ENCODE assay signal across 8 mouse cellular contexts in the genomic region with DNA sequence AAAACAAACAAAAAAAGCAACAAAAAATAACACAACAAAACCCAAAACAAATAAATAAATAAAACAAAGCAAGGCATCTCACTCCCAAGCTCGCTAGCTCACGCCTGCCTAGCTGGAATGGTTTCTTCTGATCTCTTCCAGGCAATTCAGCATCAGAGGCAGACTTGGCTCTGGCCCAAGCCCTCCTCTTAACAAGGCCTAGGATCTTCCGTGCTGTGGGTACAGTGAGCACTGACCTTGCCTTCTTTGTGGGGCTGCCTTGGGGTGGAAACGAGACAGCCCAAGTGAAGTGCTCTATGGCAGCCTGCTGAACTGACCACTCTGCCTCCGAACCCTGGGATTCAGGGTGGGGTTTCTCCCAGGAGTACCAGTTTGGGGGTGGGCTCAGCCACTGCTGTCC. TPM values are rescaled to one million over a fixed set of nuclear protein-coding genes. Genes with fewer than 3 reads are reported as not detected.
DNase-seq lines count a peak whose midpoint lies in the region; ATAC-seq and TF ChIP-seq lines count a peak whose summit lies in the region.
"Had no signal": no experiment of that assay in that cellular context is flagged by ENCODE, and none has a peak within 500 bp of the region (broad histone marks: within the 10 kb centered on the region; RNA-seq: fewer than 3 reads in every experiment).

No protein-coding gene starts in this region.

- no peaks in the 10 kb centered on the region for H3K27me3 ChIP-seq in intestine, postnatal 0 days (replicated peaks; ENCODE audit: control insufficient read depth, insufficient read depth, low read length)
- no peaks in the 10 kb centered on the region for H3K27me3 ChIP-seq in neural tube, embryonic 15.5 days (replicated peaks)

- H3K4me1 ChIP-seq in intestine, postnatal 0 days (replicated peaks; ENCODE audit: control insufficient read depth, insufficient read depth, low read length): no peaks in the 10 kb centered on the region; the same call in 1 of the 2 replicates
- H3K4me1 ChIP-seq in neural tube, embryonic 15.5 days: peaks cover 67% of the 10 kb centered on the region

- WGBS in intestine, postnatal 0 days: 45% methylated on average over 5 of the region's 5 CpGs
- WGBS in neural tube, embryonic 15.5 days: 9% methylated on average over 5 of the region's 5 CpGs

- TF ChIP-seq CTCF in intestine, postnatal 0 days (IDR thresholded peaks at IDR 0.05; ENCODE audit: low read depth): no peak

- intact Hi-C loops in gastrocnemius, postnatal 14 days (cut with DNase I; ENCODE audit: low total_unique reads): no loop called here
- intact Hi-C loops in left cerebral cortex, postnatal 4 days (cut with DNase I): no loop called here

- peak; percentile 79 for DNase-seq in adrenal gland, adult 8-10 months
- DNase-seq in cerebellum, postnatal 25 days: peak; percentile 49 to 75
- peak; percentile 80 for DNase-seq in gastrocnemius, postnatal 14 days
- DNase-seq in left cerebral cortex, postnatal 4 days: peak; percentile 92
- DNase-seq in thymus, postnatal 14 days: no peak

- no peak for ATAC-seq in intestine, postnatal 0 days
- ATAC-seq in neural tube, embryonic 15.5 days (ENCODE audit: low FRiP score): peak; percentile 43

- H3K4me2 ChIP-seq in intestine, postnatal 0 days (replicated peaks; ENCODE audit: low read depth): no peak overlapping the region
- H3K4me2 ChIP-seq in neural tube, embryonic 15.5 days: peak overlapping the region; percentile 38
- H3K4me2 ChIP-seq: liver, embryonic 15.5 days had no signal

- 0 out of 2 replicates have a peak overlapping the region, but pooled peaks have one; percentile 5 for H3K27ac ChIP-seq in intestine, postnatal 0 days (ENCODE audit: low read depth, low read length)
- peak overlapping the region; percentile 96 for H3K27ac ChIP-seq in neural tube, embryonic 15.5 days (replicated peaks)
- H3K27ac ChIP-seq: liver, embryonic 15.5 days had no signal

- H3K4me3 ChIP-seq in intestine, postnatal 0 days (ENCODE audit: low read depth, low read length): no peak overlapping the region
- H3K4me3 ChIP-seq in neural tube, embryonic 15.5 days (replicated peaks): no peak overlapping the region
- H3K4me3 ChIP-seq: liver, embryonic 15.5 days had no signal

- no peaks in the 10 kb centered on the region for H3K9me3 ChIP-seq in intestine, postnatal 0 days (ENCODE audit: control insufficient read depth)
- H3K9me3 ChIP-seq in neural tube, embryonic 15.5 days (replicated peaks): no peaks in the 10 kb centered on the region
- H3K9me3 ChIP-seq: liver, embryonic 15.5 days had no signal

- H3K9ac ChIP-seq in intestine, postnatal 0 days (ENCODE audit: low read depth, low read length): no peak overlapping the region
- peak overlapping the region; percentile 24; the same call in 1 of the 2 replicates for H3K9ac ChIP-seq in neural tube, embryonic 15.5 days (replicated peaks)
- H3K9ac ChIP-seq: liver, embryonic 15.5 days had no signal

- H3K36me3 ChIP-seq in intestine, postnatal 0 days (ENCODE audit: control insufficient read depth, insufficient read depth): no peaks in the 10 kb centered on the region
- H3K36me3 ChIP-seq in neural tube, embryonic 15.5 days: no peaks in the 10 kb centered on the region
- H3K36me3 ChIP-seq: liver, embryonic 15.5 days had no signal

RNA-seq across cellular contexts. Expression of a gene that starts 52.0 kb away (rescaled TPM):
- total RNA-seq in adrenal gland, adult 8-10 months (2022): 1 to 10 TPM in 3 of 4 experiments, under 1 TPM in 1; 0.81 to 7.0 (median 4.1) TPM
- 1 to 10 TPM; 5.0 to 5.9 TPM for total RNA-seq in gastrocnemius, postnatal 14 days (2021)
- polyA plus RNA-seq in intestine, postnatal 0 days (2015; fragmentation: Nextera tagmentation; extraction: Ambion mirVana): 0.53 and 0.63 TPM in 2 replicates
- total RNA-seq in left cerebral cortex, postnatal 4 days (2021): 1 to 10 TPM; 3.0 to 3.7 TPM
- 0.31 and 0.83 TPM in 2 replicates for polyA plus RNA-seq in neural tube, embryonic 15.5 days (2015; fragmentation: Nextera tagmentation; extraction: Ambion mirVana)
- polyA plus RNA-seq: liver, embryonic 15.5 days had no signal
